Mouse (Mus musculus): Measurements from ENCODE around the gene Pigw. TPM values are rescaled to one million over a fixed set of nuclear protein-coding genes. Genes with fewer than 3 reads are reported as not detected.

The Pigw gene
- polyA plus RNA-seq, 1 experiment = 0.14 TPM

GRCm38 (mm10) chr11:84870337-84871043 is 9.6 kb downstream of the Pigw start, which contains the start of gene Ggnbp2:
TSS of gene Ggnbp2 (minus strand) at chr11:84870817.
- Histone ChIP-seq H3K9me3 (ENCODE audit: control insufficient read depth, low read length) (no peaks in the 10 kb centered on the region), H3K4me1 (ENCODE audit: control insufficient read depth) (peaks cover 51% of the 10 kb centered on the region), H3K36me3 (ENCODE audit: control insufficient read depth) (peaks cover 80% of the 10 kb centered on the region), H3K27me3 (ENCODE audit: control insufficient read depth) (no peaks in the 10 kb centered on the region), H3K4me3 (replicated peaks) (peak within 1 kb of the TSS; percentile 68)
- TF ChIP-seq GATA1 (IDR thresholded peaks at IDR 0.05; ENCODE audit: low read length) (no peak), TAL1 (IDR thresholded peaks at IDR 0.05; ENCODE audit: low read length) (no peak)

- Histone ChIP-seq H3K36me3 (ENCODE audit: control insufficient read depth) (peaks cover 82% of the 10 kb centered on the region), H3K4me1 (ENCODE audit: control insufficient read depth) (peaks cover 54% of the 10 kb centered on the region), H3K27me3 (ENCODE audit: control insufficient read depth) (no peaks in the 10 kb centered on the region), H3K4me3 (replicated peaks) (peak overlapping the region; percentile 68), H3K9me3 (ENCODE audit: control insufficient read depth, low read length) (no peaks in the 10 kb centered on the region)
- TF ChIP-seq TAL1 (IDR thresholded peaks at IDR 0.05; ENCODE audit: low read length) = no peak
- no peak for TF ChIP-seq GATA1 (IDR thresholded peaks at IDR 0.05; ENCODE audit: low read length)
These were observed 10.4 kb downstream of the Pigw start for GRCm38 (mm10) chr11:84869537-84870232.

- peaks cover 54% of the 10 kb centered on the region for H3K4me1 ChIP-seq (ENCODE audit: control insufficient read depth)
- no peak for TF ChIP-seq TAL1 (IDR thresholded peaks at IDR 0.05; ENCODE audit: low read length)
- peak; percentile 34; the same call in 1 of the 2 replicates for TF ChIP-seq GATA1 (IDR thresholded peaks at IDR 0.05; ENCODE audit: low read length)
- no peaks in the 10 kb centered on the region for H3K27me3 ChIP-seq (ENCODE audit: control insufficient read depth)
These were observed 11.3 kb downstream of the Pigw start for GRCm38 (mm10) chr11:84868786-84869259.

GRCm38 (mm10) chr11:84867586-84867985 is 12.5 kb downstream of the Pigw start:
- Histone ChIP-seq H3K27me3 (ENCODE audit: control insufficient read depth) (no peaks in the 10 kb centered on the region), H3K4me3 (replicated peaks) (peak overlapping the region; percentile 68), H3K9me3 (ENCODE audit: control insufficient read depth, low read length) (no peaks in the 10 kb centered on the region), H3K4me1 (ENCODE audit: control insufficient read depth) (peaks cover 53% of the 10 kb centered on the region), H3K36me3 (ENCODE audit: control insufficient read depth) (peaks cover 86% of the 10 kb centered on the region)
- TF ChIP-seq TAL1 (IDR thresholded peaks at IDR 0.05; ENCODE audit: low read length) (no peak), GATA1 (IDR thresholded peaks at IDR 0.05; ENCODE audit: low read length) (no peak)

More at GRCm38 (mm10) chr11:84868786-84869259, 11.3 kb downstream of the Pigw start:
- Histone ChIP-seq H3K9me3 (ENCODE audit: control insufficient read depth, low read length) (no peaks in the 10 kb centered on the region), H3K36me3 (ENCODE audit: control insufficient read depth) (peaks cover 82% of the 10 kb centered on the region), H3K4me3 (replicated peaks) (peak overlapping the region; percentile 68)

- Histone ChIP-seq H3K9me3 (ENCODE audit: control insufficient read depth, low read length) (no peaks in the 10 kb centered on the region), H3K4me1 (ENCODE audit: control insufficient read depth) (peaks cover 54% of the 10 kb centered on the region), H3K4me3 (replicated peaks) (peak overlapping the region; percentile 68), H3K27me3 (ENCODE audit: control insufficient read depth) (no peaks in the 10 kb centered on the region), H3K36me3 (ENCODE audit: control insufficient read depth) (peaks cover 95% of the 10 kb centered on the region)
- TF ChIP-seq GATA1 (IDR thresholded peaks at IDR 0.05; ENCODE audit: low read length) (no peak), TAL1 (IDR thresholded peaks at IDR 0.05; ENCODE audit: low read length) (no peak)
These were observed 14.8 kb downstream of the Pigw start for GRCm38 (mm10) chr11:84865268-84865667.

- H3K4me3 ChIP-seq (replicated peaks) = no peak overlapping the region
- H3K36me3 ChIP-seq (ENCODE audit: control insufficient read depth) = peaks cover 99% of the 10 kb centered on the region
- H3K9me3 ChIP-seq (ENCODE audit: control insufficient read depth, low read length) = no peaks in the 10 kb centered on the region
- TF ChIP-seq TAL1 (IDR thresholded peaks at IDR 0.05; ENCODE audit: low read length) (no peak), GATA1 (IDR thresholded peaks at IDR 0.05; ENCODE audit: low read length) (no peak)
- peaks cover 3% of the 10 kb centered on the region; the same call in 1 of the 2 replicates for H3K4me1 ChIP-seq (ENCODE audit: control insufficient read depth)
- H3K27me3 ChIP-seq (ENCODE audit: control insufficient read depth) = no peaks in the 10 kb centered on the region
These were observed 24.8 kb downstream of the Pigw start for GRCm38 (mm10) chr11:84855285-84855684.

- Histone ChIP-seq H3K36me3 (ENCODE audit: control insufficient read depth) (peaks cover 95% of the 10 kb centered on the region), H3K4me3 (replicated peaks) (no peak overlapping the region), H3K27me3 (ENCODE audit: control insufficient read depth) (no peaks in the 10 kb centered on the region), H3K4me1 (ENCODE audit: control insufficient read depth) (peaks cover 2% of the 10 kb centered on the region), H3K9me3 (ENCODE audit: control insufficient read depth, low read length) (no peaks in the 10 kb centered on the region)
- TF ChIP-seq GATA1 (IDR thresholded peaks at IDR 0.05; ENCODE audit: low read length) = no peak
- no peak for TF ChIP-seq TAL1 (IDR thresholded peaks at IDR 0.05; ENCODE audit: low read length)
These were observed 32.5 kb downstream of the Pigw start for GRCm38 (mm10) chr11:84847475-84848090.

GRCm38 (mm10) chr11:84846741-84847474 is 33.2 kb downstream of the Pigw start:
- peaks cover 95% of the 10 kb centered on the region for H3K36me3 ChIP-seq (ENCODE audit: control insufficient read depth)

More at GRCm38 (mm10) chr11:84846741-84847474, 33.2 kb downstream of the Pigw start:
- no peak overlapping the region for H3K4me3 ChIP-seq (replicated peaks)
- H3K27me3 ChIP-seq (ENCODE audit: control insufficient read depth) = no peaks in the 10 kb centered on the region
- H3K9me3 ChIP-seq (ENCODE audit: control insufficient read depth, low read length) = no peaks in the 10 kb centered on the region
- peaks cover 2% of the 10 kb centered on the region for H3K4me1 ChIP-seq (ENCODE audit: control insufficient read depth)
- no peak for TF ChIP-seq TAL1 (IDR thresholded peaks at IDR 0.05; ENCODE audit: low read length)
- no peak for TF ChIP-seq GATA1 (IDR thresholded peaks at IDR 0.05; ENCODE audit: low read length)

Measured in erythroblast, embryonic 14.5 days (primary cell).